Mouse (Mus musculus): Measurements from ENCODE around the gene Zfp526.

- TF ChIP-seq CTCF (IDR thresholded peaks at IDR 0.05; ENCODE audit: control insufficient read depth, insufficient read depth, low read length) (no peak), POLR2A (IDR thresholded peaks at IDR 0.05; ENCODE audit: borderline replicate concordance, control insufficient read depth, low read depth, low read length) (no peak)
Observed at GRCm38 (mm10) chr7:25251822-25252221, 30.6 kb downstream of the Zfp526 start.

All from bone marrow, adult 2 months (tissue).